Mouse (Mus musculus) forebrain, embryonic 14.5 days (tissue): ENCODE results near the gene Rhbdd1. TPM values are rescaled to one million over a fixed set of nuclear protein-coding genes. Genes with fewer than 3 reads are reported as not detected.

ENCODE experiments used
- ATAC-seq: fragments of 200-750 bp; cut with Nextera tagmentation; 2 replicates; pipeline ENCODE4 v1.8.0; 2017; ENCODE audit warnings: mild to moderate bottlenecking, moderate library complexity
- DNase-seq: peaks from one replicate; pipeline ENCODE4 v3.0.0-alpha.2; 2015; ENCODE audit warnings: low spot score
- H3K27ac ChIP-seq: fragments of 300-500 bp; sonication (generic); 2 replicates; pipeline ENCODE4 v1.5.1; 2014; ENCODE audit warnings: low read depth, mild to moderate bottlenecking, control low read depth, low read length, moderate library complexity
- H3K27me3 ChIP-seq: fragments of 300-500 bp; sonication (generic); replicated peaks from 2 replicates; pipeline ENCODE4 v1.6.1; 2014; ENCODE audit warnings: low read length, control low read depth, mixed read lengths; ENCODE audit not compliant: control insufficient read depth, insufficient read depth
- H3K36me3 ChIP-seq: fragments of 300-500 bp; sonication (generic); 2 replicates; pipeline ENCODE4 v1.6.1; 2014; ENCODE audit warnings: low read length, control low read depth; ENCODE audit not compliant: control insufficient read depth, insufficient read depth
- H3K4me1 ChIP-seq: fragments of 300-500 bp; sonication (generic); 2 replicates; pipeline ENCODE4 v1.6.1; 2014; ENCODE audit warnings: antibody characterized with exemption, low read length, control low read depth; ENCODE audit not compliant: control insufficient read depth, insufficient read depth
- H3K4me2 ChIP-seq: fragments of 300-500 bp; sonication (generic); 2 replicates; pipeline ENCODE4 v1.6.1; 2014; ENCODE audit warnings: mild to moderate bottlenecking, control low read depth, low read length
- H3K4me3 ChIP-seq: fragments of 300-500 bp; sonication (generic); 2 replicates; pipeline ENCODE4 v1.5.1; 2014; ENCODE audit warnings: low read depth, low read length, control low read depth
- H3K9ac ChIP-seq: fragments of 300-500 bp; sonication (generic); 2 replicates; pipeline ENCODE4 v1.6.1; 2014; ENCODE audit warnings: mild to moderate bottlenecking, low read length, control low read depth, moderate library complexity
- H3K9me3 ChIP-seq: fragments of 300-500 bp; sonication (generic); replicated peaks from 2 replicates; pipeline ENCODE4 v1.6.1; 2016; ENCODE audit warnings: low read length, control low read depth, mixed read lengths; ENCODE audit not compliant: control insufficient read depth
- WGBS: fragments of 180-500 bp; shearing (Covaris S2); extraction: QIAGEN DNeasy Blood & Tissue Kit; methylation state at CpG from one replicate; pipeline ENCODE4 v1.1.7; 2014; 5-methylcytosine and 5-hydroxymethylcytosine counted together
- polyA plus RNA-seq: library from polyadenylated mRNA; unstranded; fragments of >200 nt; fragmentation: Nextera tagmentation; extraction: Ambion mirVana; gene quantifications from 2 replicates; pipeline ENCODE4 v1.2.1, GENCODE M21; 2014

Gene Rhbdd1
- polyA plus RNA-seq, 1 experiment from 2014 or later, result 4.0 TPM

DNA sequence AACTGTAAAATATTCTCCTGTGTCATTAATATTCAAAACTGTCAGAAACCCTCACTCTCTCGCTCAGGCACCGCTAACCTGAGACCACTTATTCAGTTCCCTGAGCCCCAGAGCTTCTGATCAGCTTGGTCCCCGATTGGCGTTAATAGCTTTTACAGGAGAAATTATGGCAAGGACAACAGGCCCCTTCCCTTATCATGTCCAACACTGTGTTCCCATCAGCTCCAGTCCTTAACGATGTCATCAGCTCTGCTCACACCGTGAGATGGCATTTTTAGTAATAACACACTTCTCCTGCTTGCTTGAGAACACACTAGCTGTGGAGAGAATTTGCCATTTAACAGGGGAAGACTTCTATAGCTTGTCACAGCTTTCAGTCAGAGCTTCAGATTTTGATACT is 48.2 kb downstream of the Rhbdd1 start:
- peaks cover 11% of the 10 kb centered on the region; the same call in 1 of the 2 replicates for H3K4me1 ChIP-seq
- H3K27me3 ChIP-seq, result no peaks in the 10 kb centered on the region
- DNase-seq (no peak), ATAC-seq (no peak)
- H3K9me3 ChIP-seq, result no peaks in the 10 kb centered on the region
- H3K27ac ChIP-seq, result no peak overlapping the region
- H3K36me3 ChIP-seq, result no peaks in the 10 kb centered on the region
- 55% methylated on average over 6 of the region's 6 CpGs for WGBS
- no peak overlapping the region for H3K4me2 ChIP-seq
- H3K4me3 ChIP-seq, result no peak overlapping the region
- no peak overlapping the region for H3K9ac ChIP-seq

DNA sequence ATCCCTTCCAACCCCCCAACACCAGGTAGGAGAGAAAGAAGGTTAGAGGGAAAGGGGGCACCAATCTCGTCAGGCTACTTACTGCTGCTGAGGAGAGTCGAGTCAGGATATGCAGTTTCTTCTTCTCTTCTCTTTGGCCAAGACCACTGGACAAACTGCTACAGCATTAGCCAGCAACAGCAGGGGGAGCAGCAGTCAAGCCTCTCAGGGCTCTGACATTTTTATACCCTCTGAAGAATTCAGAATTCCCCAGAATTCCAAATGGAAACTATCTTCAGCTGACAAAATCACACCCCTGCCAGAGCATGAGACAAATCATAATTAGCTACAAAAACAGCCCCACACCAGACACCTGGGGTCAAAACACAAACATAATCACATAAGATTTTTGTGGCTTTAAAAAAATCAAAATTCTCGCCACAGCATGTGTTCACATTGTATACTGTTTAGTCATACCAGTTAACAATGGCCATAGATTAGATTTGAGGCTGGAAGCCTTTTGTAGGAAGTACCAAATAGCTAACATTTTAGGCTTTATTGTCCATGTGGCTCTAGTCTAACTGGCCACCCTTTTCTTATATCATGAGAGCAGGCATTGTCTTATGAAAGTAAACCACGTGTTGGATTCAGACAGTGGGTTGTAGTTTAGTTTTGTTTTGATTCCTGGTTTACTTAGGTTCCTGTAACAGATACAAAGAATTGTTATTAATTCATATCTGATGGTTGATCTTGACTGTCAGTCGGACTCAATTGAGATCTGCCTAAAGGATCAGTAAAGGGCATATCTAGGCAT is 55.6 kb downstream of the Rhbdd1 start:
- no peaks in the 10 kb centered on the region for H3K36me3 ChIP-seq
- H3K4me2 ChIP-seq, result no peak overlapping the region
- H3K9ac ChIP-seq, result no peak overlapping the region
- ATAC-seq (no peak), DNase-seq (no peak)
- H3K4me1 ChIP-seq, result no peaks in the 10 kb centered on the region
- no peak overlapping the region for H3K27ac ChIP-seq
- H3K9me3 ChIP-seq, result no peaks in the 10 kb centered on the region
- 71% methylated on average over 5 of the region's 5 CpGs for WGBS
- H3K4me3 ChIP-seq, result no peak overlapping the region
- no peaks in the 10 kb centered on the region for H3K27me3 ChIP-seq

DNA sequence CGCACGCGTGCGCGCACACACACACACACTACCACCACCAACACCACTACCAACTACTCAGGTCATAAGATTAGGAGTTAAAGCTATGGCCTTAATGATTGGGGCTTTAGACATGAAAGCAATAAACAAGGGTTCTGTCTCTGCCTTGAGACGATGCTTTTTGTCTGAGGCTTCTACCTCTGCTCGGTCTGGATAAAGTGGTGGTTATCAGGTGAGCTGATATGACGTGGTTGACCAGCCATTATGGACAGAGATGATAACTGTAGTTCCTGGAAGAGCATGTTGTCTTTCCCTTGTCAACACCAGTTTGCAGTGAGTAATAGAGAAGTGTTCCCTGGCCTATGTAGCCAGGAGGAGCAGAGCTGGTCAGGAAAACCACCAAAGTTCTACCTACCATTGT is 57.7 kb downstream of the Rhbdd1 start:
- no peak overlapping the region for H3K4me2 ChIP-seq
- no peaks in the 10 kb centered on the region for H3K36me3 ChIP-seq
- no peaks in the 10 kb centered on the region for H3K9me3 ChIP-seq
- no peak overlapping the region for H3K27ac ChIP-seq
- no peak overlapping the region for H3K4me3 ChIP-seq
- H3K9ac ChIP-seq, result no peak overlapping the region
- DNase-seq (no peak), ATAC-seq (no peak)
- WGBS, result 97% methylated on average over 8 of the region's 8 CpGs
- H3K27me3 ChIP-seq, result no peaks in the 10 kb centered on the region
- H3K4me1 ChIP-seq, result no peaks in the 10 kb centered on the region

DNA sequence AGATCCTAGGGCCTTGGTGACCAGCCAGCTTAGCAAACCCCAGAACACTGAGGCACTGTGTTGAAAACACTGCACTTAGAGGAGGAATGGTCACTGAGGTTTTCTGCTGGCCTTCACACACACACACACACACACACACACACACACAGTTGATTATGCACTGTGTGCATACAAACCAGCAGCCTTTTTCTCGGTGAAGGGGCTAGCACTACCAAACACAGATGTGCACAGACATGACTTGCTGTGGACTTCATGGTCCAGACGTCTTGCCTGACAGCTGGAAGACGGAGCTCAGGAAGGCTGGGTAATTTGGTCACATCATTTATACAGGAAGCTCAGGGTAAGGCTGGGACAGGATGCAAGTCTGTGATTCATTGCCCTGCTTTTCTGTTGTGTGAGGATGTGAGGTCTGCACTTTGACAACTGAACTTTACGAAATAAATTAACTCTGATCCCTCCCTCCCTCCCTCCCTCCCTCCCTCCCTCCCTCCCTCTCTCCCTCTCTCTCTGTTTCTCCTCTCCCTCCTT is 58.6 kb downstream of the Rhbdd1 start:
- H3K36me3 ChIP-seq, result no peaks in the 10 kb centered on the region
- ATAC-seq (no peak; the same call in 1 of the 2 replicates), DNase-seq (no peak)
- H3K4me3 ChIP-seq, result no peak overlapping the region
- no peaks in the 10 kb centered on the region for H3K4me1 ChIP-seq
- H3K9ac ChIP-seq, result no peak overlapping the region
- no peaks in the 10 kb centered on the region for H3K27me3 ChIP-seq
- H3K27ac ChIP-seq, result no peak overlapping the region
- H3K9me3 ChIP-seq, result no peaks in the 10 kb centered on the region
- H3K4me2 ChIP-seq, result no peak overlapping the region
- 57% methylated on average over 4 of the region's 4 CpGs for WGBS

DNA sequence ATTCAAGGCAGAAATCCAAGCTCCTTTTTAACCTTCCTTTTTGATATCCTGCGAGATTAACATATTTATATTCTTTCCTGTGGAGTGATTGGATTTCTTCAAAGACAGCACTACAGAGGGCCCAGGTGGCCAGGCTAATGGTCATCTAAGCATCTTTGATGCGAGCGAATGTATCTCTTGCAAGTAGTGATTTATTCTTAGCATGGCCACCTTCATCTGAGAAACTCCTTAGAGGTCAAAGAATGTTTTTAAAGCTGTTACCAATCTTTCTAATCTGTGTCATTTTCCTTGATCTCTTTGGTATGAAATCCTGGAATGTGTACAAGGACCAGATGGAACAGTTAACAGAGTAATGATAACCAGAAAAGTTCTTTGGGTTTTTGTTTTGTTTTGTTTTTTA is 59.2 kb downstream of the Rhbdd1 start:
- H3K9me3 ChIP-seq, result no peaks in the 10 kb centered on the region
- no peaks in the 10 kb centered on the region for H3K36me3 ChIP-seq
- H3K4me3 ChIP-seq, result no peak overlapping the region
- no peak overlapping the region for H3K9ac ChIP-seq
- H3K27ac ChIP-seq, result no peak overlapping the region
- no peak; the same call in 1 of the 2 replicates for ATAC-seq
- DNase-seq, result no peak
- no peaks in the 10 kb centered on the region for H3K4me1 ChIP-seq
- no peaks in the 10 kb centered on the region for H3K27me3 ChIP-seq
- 65% methylated on average over 3 of the region's 3 CpGs for WGBS
- H3K4me2 ChIP-seq, result no peak overlapping the region

DNA sequence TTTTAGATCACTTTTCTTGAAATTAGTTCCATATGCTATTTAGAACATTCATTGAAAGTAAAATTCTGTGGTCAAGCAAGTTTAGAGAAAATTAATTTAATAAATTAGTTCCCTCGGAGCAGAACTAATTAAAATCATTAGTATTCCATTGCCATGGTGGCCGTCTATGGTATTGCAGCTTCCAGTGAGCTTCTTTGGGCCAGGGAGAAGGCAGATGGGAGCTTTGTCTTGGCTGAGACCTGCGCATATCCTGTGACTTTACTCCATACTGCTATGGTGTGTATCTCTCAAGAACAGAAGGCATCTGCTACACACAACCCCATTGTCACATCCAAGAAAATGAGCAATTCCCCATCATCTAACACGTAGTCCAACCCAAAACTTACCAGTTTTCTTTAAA is 65.7 kb downstream of the Rhbdd1 start:
- WGBS, result 58% methylated on average over 4 of the region's 4 CpGs
- DNase-seq, result peak; percentile 47

DNA sequence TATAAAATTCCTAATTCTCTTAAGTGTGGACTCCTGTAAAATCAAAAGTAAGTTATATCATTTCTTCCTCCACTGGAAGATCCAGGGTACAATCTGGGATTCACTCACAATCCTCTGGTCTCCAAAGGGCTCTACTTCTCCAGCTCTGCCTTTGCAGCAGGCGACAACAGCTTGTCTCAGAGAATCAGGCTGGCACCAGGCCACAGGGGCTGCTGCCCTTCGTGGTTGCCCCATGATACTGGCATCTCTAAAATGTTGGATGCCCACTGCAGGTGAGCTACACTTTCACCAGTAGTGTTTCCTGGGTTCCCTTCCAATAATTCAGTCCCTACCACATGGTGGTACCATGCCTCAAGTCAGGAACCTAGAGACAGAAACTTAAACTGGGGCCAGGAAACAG is 67.9 kb downstream of the Rhbdd1 start:
- H3K27me3 ChIP-seq, result no peaks in the 10 kb centered on the region
- no peak for ATAC-seq
- peaks cover 17% of the 10 kb centered on the region for H3K4me1 ChIP-seq

More for the DNA sequence above, 65.7 kb downstream of the Rhbdd1 start:
- Histone ChIP-seq H3K27me3 (no peaks in the 10 kb centered on the region), H3K9me3 (no peaks in the 10 kb centered on the region), H3K27ac (no peak overlapping the region), H3K9ac (no peak overlapping the region), H3K4me2 (no peak overlapping the region), H3K4me1 (peaks cover 16% of the 10 kb centered on the region), H3K36me3 (no peaks in the 10 kb centered on the region), H3K4me3 (no peak overlapping the region)
- ATAC-seq, result no peak

DNA sequence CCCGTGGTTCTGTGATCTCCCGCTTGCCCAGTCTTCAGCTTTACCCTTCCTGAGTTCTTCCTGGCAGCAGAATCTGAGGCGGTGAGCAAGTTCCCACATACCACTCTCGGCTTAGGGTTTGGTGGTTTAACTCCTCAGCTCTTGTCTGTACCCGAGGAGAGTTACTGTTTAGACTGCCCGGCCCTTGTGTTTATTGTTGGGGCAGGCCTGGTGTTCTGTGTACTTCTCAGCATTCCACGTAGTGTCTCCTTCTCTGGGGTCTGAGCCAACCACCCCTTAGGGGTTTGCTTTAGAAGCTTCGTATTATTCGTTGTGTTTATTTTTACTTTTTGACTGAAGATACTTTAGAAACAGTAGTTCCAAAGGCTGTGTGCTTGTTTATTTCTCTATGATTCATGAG is 68.8 kb downstream of the Rhbdd1 start:
- H3K4me2 ChIP-seq, result no peak overlapping the region
- no peak overlapping the region for H3K9ac ChIP-seq
- no peak overlapping the region for H3K4me3 ChIP-seq
- H3K27me3 ChIP-seq, result no peaks in the 10 kb centered on the region
- H3K4me1 ChIP-seq, result peaks cover 17% of the 10 kb centered on the region
- no peak for ATAC-seq
- H3K27ac ChIP-seq, result peak overlapping the region; percentile 58; the same call in 1 of the 2 replicates
- no peaks in the 10 kb centered on the region for H3K9me3 ChIP-seq
- no peaks in the 10 kb centered on the region for H3K36me3 ChIP-seq
- no peak for DNase-seq
- 43% methylated on average over 9 of the region's 9 CpGs for WGBS

More for the DNA sequence above, 67.9 kb downstream of the Rhbdd1 start:
- Histone ChIP-seq H3K27ac (no peak overlapping the region), H3K4me2 (no peak overlapping the region), H3K4me3 (no peak overlapping the region), H3K9ac (no peak overlapping the region), H3K9me3 (no peaks in the 10 kb centered on the region), H3K36me3 (no peaks in the 10 kb centered on the region)
- 66% methylated on average over 2 of the region's 2 CpGs for WGBS
- no peak for DNase-seq

DNA sequence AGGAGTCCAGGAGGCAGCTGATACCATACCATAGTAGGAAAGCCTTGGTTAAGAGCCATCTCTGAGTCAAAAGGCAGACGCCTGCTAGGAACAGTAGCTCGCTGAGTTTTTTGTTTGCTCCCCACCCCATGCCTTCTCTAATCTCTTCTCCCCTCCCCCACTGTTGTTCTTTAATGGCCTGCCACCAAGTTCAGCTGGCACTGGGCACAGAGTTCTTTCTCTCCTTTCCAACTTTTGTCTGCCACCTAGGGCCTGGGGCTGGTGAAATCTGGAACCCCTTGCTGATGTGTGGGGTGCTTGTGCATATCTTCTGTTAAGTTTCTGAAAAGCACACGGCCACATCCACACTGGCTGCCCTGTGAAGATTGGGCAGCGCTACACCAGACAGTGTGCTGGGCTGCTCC is 69.6 kb downstream of the Rhbdd1 start:
- WGBS, result 13% methylated on average over 4 of the region's 4 CpGs
- DNase-seq, result peak; percentile 77
- peak overlapping the region; percentile 65 for H3K27ac ChIP-seq

More for the DNA sequence above, 69.6 kb downstream of the Rhbdd1 start:
- H3K36me3 ChIP-seq, result no peaks in the 10 kb centered on the region
- H3K9ac ChIP-seq, result no peak overlapping the region
- peak; percentile 75 for ATAC-seq
- no peaks in the 10 kb centered on the region for H3K27me3 ChIP-seq
- H3K9me3 ChIP-seq, result no peaks in the 10 kb centered on the region
- no peak overlapping the region for H3K4me3 ChIP-seq
- peaks cover 17% of the 10 kb centered on the region for H3K4me1 ChIP-seq
- 0 out of 2 replicates have a peak overlapping the region, but pooled peaks have one; percentile 2 for H3K4me2 ChIP-seq
